Mouse (Mus musculus): Measurements from ENCODE around the gene Ndn.

DNA sequence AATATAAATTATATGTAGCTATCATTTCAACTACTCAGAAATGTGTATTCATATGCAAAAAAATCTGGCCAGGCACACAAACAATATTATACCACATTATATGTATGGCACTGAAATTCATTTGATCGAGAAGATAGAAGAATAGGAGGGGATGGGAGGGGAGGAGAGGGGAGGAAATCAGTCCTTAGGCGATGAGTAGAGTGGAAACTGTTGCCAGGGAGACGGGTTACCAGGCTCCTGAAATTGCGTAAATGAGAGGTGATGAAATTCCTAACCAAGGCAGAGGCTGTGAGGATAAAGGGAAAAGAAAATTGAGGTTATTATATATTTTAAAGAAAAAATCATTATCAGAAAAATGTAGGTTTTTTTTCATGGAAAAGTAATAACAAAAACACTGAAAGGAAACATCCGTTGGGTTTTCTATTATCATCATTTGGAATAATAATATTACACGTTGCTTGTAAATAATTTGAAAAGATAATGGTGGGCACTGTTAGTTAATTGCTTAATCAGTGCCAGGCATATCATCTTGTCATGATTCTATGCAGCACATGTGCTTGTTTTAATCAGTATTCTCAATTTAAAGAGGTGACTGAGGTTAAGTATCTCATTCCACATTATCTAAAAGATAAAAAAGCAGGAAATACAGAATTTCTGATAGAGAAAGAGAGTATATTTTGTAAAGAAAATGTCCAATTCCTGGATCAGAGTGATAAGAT, 39.3 kb upstream of the Ndn start:
- TF ChIP-seq FLI1 (IDR thresholded peaks at IDR 0.05; ENCODE audit: low read length), result no peak
- no peak for TF ChIP-seq GATA1 (IDR thresholded peaks at IDR 0.05; ENCODE audit: borderline replicate concordance, low read length)
